Mouse (Mus musculus): ENCODE data around the gene Rab40c.

Rab40c gene

DNA sequence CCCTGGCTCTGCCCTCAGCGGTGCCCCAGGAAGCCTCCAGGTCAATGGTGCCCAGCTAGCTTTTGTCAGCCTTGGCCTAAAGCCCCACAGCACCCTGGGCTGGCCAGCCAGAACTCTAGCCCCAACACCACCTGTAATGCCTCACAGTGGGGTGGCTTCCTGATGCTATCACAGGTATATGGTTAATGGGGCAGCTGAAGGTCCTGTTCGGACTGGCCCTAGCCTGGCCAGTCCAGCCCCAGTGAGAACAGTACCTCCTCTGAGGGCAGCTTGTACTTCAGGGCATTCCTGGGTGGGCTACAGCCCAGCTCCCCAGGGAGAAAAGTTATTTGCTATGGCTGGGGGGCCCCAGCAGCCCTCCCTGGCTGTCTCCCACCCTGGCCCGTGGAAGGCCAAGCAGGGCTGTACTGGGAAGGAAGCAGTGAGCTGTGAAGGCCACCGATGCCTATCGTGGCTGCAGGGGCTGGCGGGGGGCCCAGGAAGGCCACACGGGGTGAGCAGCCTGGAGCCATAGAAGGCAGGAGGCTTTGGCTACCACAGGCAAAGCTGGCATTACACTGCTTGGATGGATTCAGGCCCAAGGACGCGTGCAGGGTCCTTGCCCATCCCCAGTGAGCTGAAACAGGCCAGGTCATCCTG is 26.1 kb upstream of the Rab40c start:
- DNase-seq = no peak

DNA sequence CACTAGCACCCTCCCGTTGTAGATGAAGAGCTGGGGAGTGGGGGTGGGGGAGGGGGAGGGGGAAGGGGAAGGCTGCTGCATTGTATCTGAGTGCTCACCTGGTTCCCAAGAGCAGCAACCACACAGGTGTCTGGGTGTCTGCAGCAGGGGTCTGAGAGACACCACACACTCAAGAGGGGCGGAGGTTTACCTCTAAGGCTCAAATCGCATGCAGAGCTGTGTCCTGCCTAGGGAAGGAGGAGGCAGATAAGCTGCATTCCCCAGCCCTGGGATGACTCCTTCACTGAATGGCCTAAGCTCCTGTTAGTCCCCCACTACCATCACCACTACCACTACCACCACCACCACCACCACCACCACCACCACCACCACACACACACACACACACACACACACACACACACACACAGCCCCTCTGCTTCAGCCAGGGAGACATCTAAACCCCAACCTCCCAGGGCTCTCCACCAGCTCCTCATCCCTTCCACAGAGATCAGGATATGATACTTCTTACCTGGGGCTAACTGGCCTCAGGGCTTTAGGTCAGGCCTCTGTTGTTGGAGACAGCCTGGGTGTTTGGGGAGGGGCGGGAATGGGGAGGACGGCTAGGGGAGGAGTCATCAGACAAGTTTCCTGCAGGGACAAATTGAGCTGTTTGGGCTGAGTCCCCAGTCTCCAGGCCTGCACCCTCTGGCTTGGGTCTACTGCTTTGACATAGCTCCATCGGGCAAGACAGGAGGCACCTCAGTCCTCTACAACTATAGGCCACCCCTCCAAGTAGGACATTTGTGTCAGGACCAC is 25.0 kb upstream of the Rab40c start, which contains the start of the genes Pigq and Nhlrc4:
Gene Pigq (minus strand): TSS at position 571 of the 798 bp plus-strand sequence.
Gene Nhlrc4 (minus strand): TSS at position 596 of the 798 bp plus-strand sequence.
- no peak for DNase-seq

GRCm38 (mm10) chr17:25943769-25944168 is 24.2 kb upstream of the Rab40c start:
- no peak for DNase-seq

- no peak for DNase-seq
These were observed 23.7 kb upstream of the Rab40c start for GRCm38 (mm10) chr17:25943221-25943620.

GRCm38 (mm10) chr17:25942597-25943151 is 23.1 kb upstream of the Rab40c start:
- peak; percentile 59 for DNase-seq

DNA sequence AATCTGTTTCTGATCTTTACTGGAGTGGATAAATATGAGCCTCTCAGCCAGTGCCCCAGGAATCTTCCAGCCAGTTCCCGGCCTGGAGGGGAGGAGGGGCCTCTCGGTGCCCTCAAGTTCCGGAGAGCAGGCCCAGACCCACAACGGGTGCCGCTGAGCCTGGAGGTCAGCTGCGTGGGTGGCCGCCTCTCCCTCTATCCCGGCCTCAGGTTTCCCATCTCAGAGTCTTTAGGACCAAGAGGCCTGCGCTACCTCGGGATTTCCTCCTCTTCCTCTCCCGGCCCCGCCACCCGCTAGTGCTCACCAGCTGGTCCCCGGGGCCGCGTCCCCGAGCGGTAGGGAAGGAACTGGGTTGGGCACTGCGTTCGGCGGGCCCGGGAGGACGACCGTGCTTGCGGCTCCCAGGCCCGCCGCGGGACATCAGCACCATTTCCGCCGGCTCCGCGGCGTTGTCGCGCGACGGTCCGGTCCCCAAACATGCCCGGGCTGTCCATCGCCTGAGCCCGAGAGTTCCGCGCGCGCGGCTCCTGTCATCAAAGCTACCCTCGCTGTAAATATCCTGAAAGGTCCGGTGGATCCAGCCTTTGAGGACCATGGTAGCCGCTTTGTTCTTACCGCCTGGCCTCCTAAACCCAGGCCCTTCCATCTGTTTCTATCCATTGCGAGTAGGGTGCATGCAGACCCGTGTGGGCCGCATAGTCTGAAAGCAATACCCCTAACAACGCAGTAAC is 22.1 kb upstream of the Rab40c start:
- DNase-seq = peak; percentile 78

DNA sequence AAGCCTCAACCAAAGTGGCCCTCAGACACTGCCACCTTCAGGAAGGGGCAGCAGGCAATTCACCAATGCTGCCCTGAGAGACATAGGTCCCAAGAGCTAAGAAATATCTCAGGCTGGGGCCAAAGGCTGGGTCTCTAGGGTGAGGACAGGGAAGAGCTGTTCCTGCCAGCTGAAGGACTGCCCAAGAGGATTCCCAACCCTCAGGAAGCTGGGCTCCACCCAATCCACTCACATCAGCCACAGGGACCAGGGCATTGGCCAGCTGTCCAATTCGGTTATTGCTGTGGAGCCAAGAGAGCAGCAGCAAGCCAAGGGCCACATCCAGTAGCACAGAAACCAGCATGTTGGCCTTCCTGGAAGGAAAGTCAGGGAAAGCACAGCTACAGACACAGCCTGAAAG is 15.0 kb upstream of the Rab40c start:
- DNase-seq = no peak

GRCm38 (mm10) chr17:25925348-25925747 is 5.8 kb upstream of the Rab40c start:
- DNase-seq = peak; percentile 63

DNA sequence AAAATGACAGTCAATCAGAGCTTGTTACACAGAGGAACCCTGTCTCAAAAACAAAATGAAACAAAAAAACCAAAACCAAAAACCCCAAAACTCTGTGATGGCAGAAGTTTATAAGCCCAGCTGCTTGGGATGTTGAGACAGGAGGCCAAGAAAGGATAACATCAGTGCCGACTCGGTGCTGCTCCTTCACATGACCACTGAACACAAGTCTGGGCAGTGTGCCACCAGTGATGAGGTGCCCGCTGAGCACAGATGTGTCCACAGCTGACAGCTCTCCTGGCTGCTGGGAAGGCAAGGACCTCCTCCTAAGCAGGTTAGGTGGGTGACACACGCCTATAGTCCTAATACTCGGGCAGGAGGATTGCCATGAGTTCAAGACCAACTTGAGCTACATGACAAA is 2.6 kb upstream of the Rab40c start:
- DNase-seq = peak; percentile 64

DNA sequence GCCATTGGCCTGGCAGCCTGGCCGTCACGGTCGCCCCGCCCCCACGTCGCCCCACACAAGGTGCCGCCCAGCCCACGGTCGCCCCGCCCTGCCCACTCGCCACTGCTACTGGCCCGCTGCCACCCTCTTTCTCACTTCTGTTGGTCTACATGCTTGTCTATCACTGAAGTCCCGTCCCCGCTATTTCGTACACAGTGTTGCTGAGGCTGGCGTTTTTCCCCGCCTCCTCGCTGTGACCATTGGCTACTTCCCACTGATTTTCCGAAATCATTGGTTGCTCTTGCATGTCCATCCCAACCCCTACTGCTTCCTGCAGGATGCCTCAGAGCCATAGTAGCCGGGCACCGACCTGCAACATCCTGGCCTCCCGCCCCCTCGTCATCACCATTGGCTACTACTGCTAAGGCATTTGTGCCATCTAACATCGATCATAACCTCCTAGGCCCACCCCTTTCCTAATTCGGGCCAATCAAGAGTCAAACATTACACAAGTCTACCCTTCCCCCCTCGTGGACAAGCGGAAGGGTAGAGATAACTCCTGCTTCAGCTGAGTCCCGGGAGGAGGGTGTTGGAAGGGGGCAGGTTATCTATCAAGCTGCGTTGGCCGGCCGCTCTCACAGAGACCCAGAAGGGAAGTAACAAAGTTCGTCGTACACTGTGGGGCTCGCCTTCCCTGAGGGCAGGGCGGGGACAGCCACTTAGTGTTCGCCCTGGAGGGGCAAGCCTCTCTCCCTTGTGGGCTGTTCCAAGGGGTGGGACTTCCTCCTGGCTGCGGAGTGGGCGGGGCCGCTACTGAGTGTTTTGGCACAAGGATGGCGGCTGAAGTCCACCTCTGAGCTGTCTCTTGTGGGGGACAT is 487 bp upstream of the Rab40c start:
- peak; percentile 100 for DNase-seq

GRCm38 (mm10) chr17:25918037-25918750 is 1.3 kb downstream of the Rab40c start:
- DNase-seq = peak; percentile 52

GRCm38 (mm10) chr17:25916931-25917647 is 2.4 kb downstream of the Rab40c start:
- no peak for DNase-seq

DNA sequence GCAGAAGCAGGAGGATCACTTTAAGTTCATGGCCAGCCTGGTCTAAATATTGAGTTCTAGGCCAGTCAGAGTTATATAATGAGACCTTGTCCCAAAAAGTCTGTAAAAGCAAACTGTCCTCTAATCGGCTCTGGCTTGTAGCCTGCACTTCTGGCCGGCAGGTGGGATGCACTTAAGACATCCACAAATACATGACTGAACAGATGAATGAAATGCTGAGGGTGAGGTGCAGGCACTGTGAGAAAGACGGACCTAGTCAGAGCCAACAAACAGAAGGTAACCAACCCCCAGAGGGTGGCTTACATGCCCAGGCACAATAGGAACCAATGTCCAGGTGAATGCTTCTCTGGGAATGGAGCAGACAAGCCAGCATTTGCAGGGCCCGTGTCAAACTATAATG is 5.2 kb downstream of the Rab40c start:
- DNase-seq = peak; percentile 58

DNA sequence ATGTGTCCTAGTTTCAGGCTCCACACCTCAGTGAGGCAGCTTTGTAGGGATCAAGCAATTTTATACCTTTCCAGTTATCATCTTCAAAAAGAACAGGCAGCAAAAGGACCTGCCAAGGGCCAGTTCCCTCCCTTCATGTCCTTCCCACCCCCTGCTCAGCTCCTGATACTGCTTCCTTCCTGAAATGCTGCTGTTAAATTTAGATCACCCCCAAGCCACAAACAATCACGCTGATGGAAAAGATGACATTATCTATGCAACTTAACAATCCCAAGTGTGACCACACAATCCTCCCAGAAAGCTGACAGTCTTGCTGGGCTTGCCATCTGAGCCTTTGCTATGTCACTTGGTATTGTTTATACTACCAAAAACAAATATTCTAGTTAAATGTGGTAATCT is 5.7 kb downstream of the Rab40c start:
- no peak for DNase-seq

DNA sequence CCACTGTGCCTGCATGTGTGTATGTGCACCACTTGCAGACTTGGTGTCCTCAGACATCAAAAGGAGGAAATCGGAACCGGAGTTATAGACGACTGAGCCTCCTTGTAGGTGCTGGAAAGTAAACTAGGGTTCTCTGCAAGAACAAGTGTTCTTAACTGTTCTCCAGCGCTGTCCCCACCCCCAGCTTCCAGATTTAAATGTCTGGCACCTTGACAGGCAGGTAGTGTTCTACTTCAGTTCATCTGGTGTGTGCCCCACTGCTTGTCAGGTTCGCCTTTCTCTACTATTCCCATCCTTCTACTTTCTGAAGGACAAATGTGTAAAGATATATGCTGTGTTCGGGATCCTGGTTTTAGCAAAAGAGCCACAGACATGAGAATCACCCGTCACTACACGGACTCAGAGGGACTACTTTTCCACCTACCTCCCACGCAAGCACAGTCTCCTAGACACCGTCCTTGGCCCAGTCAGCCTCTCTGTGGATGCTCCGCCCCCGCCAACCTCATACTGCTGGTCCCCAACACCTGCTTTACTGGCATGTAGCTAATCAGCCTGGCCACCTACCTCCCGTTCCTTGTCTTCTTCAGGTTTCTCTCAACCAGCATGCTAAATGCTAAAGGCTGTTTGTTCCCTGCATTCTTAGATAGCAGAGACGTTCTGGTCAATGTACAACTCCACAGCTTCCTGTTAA is 6.2 kb downstream of the Rab40c start:
- peak; percentile 86 for DNase-seq

DNA sequence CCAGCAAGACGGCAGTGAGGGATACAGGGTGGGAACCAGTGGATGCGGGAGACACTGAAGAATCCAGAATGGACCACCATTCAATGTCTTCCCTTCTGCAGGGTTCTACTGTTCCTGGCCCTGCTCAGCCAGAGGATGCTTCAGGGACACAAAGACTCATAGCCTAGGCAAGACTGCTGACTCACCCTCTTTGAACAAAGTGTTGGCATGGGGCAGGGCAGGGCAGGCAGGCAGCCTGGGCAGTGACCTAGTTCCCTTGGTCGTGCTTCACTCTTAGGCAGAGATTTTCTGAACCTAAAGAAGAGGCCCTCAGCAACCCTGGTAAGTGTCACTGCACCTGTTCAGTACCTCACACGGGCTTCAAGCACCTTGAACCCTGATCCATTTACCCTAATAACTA is 7.7 kb downstream of the Rab40c start:
- peak; percentile 87 for DNase-seq

DNA sequence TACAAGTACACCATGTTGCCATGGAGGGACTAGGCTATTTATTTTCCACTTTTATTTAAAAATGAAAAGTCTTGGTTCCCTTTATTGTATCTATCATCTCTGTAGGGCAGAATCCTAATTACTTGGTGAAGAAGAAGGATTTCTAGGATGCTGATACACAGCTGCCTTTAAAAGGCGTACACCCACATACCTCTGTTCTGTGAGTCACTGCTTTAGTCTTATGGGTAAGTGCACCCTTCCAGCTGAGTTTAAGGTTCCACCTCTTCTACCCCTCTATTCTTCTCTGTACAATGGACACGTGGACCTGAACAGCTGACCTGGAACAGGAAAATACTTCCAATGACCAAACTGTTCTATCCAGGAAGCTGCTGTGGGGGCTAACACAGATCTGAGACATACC is 11.9 kb downstream of the Rab40c start:
- no peak for DNase-seq

DNA sequence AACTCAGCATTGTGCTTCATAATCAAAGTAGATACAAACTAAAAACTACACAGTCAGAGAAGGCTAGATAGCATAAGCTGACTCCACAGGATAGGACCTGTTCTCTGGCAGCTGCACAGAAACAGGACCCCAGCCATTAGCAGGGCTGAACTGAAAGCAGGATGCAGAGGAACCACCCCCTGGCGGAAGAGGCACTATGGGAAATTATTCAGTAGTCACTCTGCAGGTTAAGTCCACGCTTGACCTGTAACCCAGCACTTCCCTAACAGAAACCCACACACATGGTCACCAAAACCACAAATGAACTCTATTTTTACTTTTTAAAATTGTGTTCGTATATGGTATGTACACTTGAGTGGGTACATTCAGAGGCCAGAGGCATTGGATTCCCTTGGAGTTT is 16.5 kb downstream of the Rab40c start:
- DNase-seq = no peak

GRCm38 (mm10) chr17:25900193-25900592 is 19.3 kb downstream of the Rab40c start:
- DNase-seq = no peak

- DNase-seq = peak; percentile 30
These were observed 23.6 kb downstream of the Rab40c start for GRCm38 (mm10) chr17:25895891-25896290.

Measured in cerebellum, adult 9-11 months (tissue).